Mouse (Mus musculus) CH12.LX (cell line): ENCODE data around the gene Tmem214. TPM values are rescaled to one million over a fixed set of nuclear protein-coding genes. Genes with fewer than 3 reads are reported as not detected.

Source experiments
- DNase-seq: peaks from one replicate; pipeline ENCODE4 v3.0.0-alpha.2; 2013; ENCODE audit errors: extremely low read depth
- H3K27ac ChIP-seq: 2 replicates; pipeline ENCODE4 v1.5.1; 2012; ENCODE audit warnings: low read depth, mild to moderate bottlenecking, control low read depth, moderate library complexity; ENCODE audit not compliant: insufficient read depth
- H3K27me3 ChIP-seq: replicated peaks from 2 replicates; pipeline ENCODE3; 2012; ENCODE audit warnings: inconsistent platforms
- H3K36me3 ChIP-seq, 2 experiments: replicated peaks in 1 of 2; 2 replicates each; pipeline versions ENCODE3 to v1.6.1; 2012; ENCODE audit warnings: inconsistent platforms in 1 of 2, low read length in 1 of 2, mild to moderate bottlenecking in 1 of 2, mixed read lengths in 1 of 2, moderate library complexity in 1 of 2; ENCODE audit not compliant: control insufficient read depth in 1 of 2, insufficient read depth in 1 of 2
- H3K4me1 ChIP-seq, 2 experiments: 2 replicates each; pipeline ENCODE4 v1.6.1; 2012; ENCODE audit warnings: inconsistent platforms in 1 of 2, moderate library complexity in 1 of 2; ENCODE audit not compliant: insufficient read depth in 2 of 2, control insufficient read depth in 1 of 2
- H3K4me2 ChIP-seq: 2 replicates; pipeline ENCODE4 v1.6.1; 2012; ENCODE audit warnings: low read depth, mild to moderate bottlenecking, control low read depth; ENCODE audit not compliant: poor library complexity, insufficient read depth, severe bottlenecking
- H3K4me3 ChIP-seq, 3 experiments: fragments of 150-350 bp in 1 of 3; sonication (generic) in 1 of 3; replicated peaks in 1 of 3; 2 replicates each; pipeline versions ENCODE3 to v1.5.1; 2011 to 2012; ENCODE audit warnings: low read depth in 2 of 3, low read length in 2 of 3, mild to moderate bottlenecking in 2 of 3, moderate library complexity in 2 of 3, control low read depth in 1 of 3, improper control_type of control experiment in 1 of 3, inconsistent platforms in 1 of 3, mixed read lengths in 1 of 3; ENCODE audit not compliant: poor library complexity in 1 of 3
- H3K79me2 ChIP-seq: replicated peaks from 2 replicates; pipeline ENCODE4 v1.6.1; 2012; ENCODE audit warnings: mild to moderate bottlenecking, moderate library complexity; ENCODE audit not compliant: control insufficient read depth, poor library complexity, insufficient read depth, severe bottlenecking; ENCODE audit errors: extremely low read depth
- H3K9ac ChIP-seq: 2 replicates; pipeline ENCODE4 v1.6.1; 2012; ENCODE audit warnings: low read depth, mild to moderate bottlenecking, control low read depth, moderate library complexity; ENCODE audit not compliant: insufficient read depth
- H3K9me3 ChIP-seq: replicated peaks from 2 replicates; pipeline ENCODE3; 2012; ENCODE audit warnings: low read length, inconsistent platforms, mixed read lengths
- BHLHE40 ChIP-seq: IDR thresholded peaks from 2 replicates; pipeline ENCODE4 v1.6.1; 2011; ENCODE audit warnings: mild to moderate bottlenecking, low read depth, low read length, improper control_type of control experiment
- CHD1 ChIP-seq: IDR thresholded peaks from 2 replicates; pipeline ENCODE4 v1.6.1; 2012; ENCODE audit warnings: low read depth, low read length, improper control_type of control experiment, inconsistent platforms
- CTCF ChIP-seq, 2 experiments: IDR thresholded peaks in 1 of 2; conservative IDR thresholded peaks in 1 of 2; 2 replicates each; pipeline ENCODE4 v1.5.1; 2011 to 2012; ENCODE audit warnings: low read depth in 2 of 2, low read length in 2 of 2, improper control_type of control experiment in 1 of 2, inconsistent platforms in 1 of 2, mild to moderate bottlenecking in 1 of 2, moderate library complexity in 1 of 2
- ELF1 ChIP-seq: IDR thresholded peaks from 2 replicates; pipeline ENCODE4 v1.6.1; 2014; ENCODE audit warnings: low read depth, mild to moderate bottlenecking, inconsistent platforms, low read length, improper control_type of control experiment
- EP300 ChIP-seq: IDR thresholded peaks from 2 replicates; pipeline ENCODE4 v1.6.1; 2011; ENCODE audit warnings: low read length, improper control_type of control experiment
- ETS1 ChIP-seq: conservative IDR thresholded peaks from 2 replicates; pipeline ENCODE4 v1.6.1; 2012; ENCODE audit warnings: low read depth, mild to moderate bottlenecking, inconsistent platforms, low read length, improper control_type of control experiment, moderate library complexity
- IRF4 ChIP-seq: IDR thresholded peaks from 2 replicates; pipeline ENCODE4 v1.6.1; 2014; ENCODE audit warnings: low read depth, mild to moderate bottlenecking, inconsistent platforms, low read length, improper control_type of control experiment
- JUN ChIP-seq: IDR thresholded peaks from 2 replicates; pipeline ENCODE4 v1.6.1; 2011; ENCODE audit warnings: low read depth, mild to moderate bottlenecking, low read length, improper control_type of control experiment, moderate library complexity; ENCODE audit not compliant: insufficient read depth
- JUND ChIP-seq: conservative IDR thresholded peaks from 2 replicates; pipeline ENCODE4 v1.6.1; 2011; ENCODE audit warnings: low read depth, low read length, improper control_type of control experiment
- KAT2A ChIP-seq: IDR thresholded peaks from 2 replicates; pipeline ENCODE4 v1.6.1; 2012; ENCODE audit warnings: low read length, improper control_type of control experiment, inconsistent platforms; ENCODE audit not compliant: insufficient replicate concordance
- MAFK ChIP-seq: IDR thresholded peaks from 2 replicates; pipeline ENCODE4 v1.6.1; 2011; ENCODE audit warnings: low read length, improper control_type of control experiment; ENCODE audit not compliant: insufficient replicate concordance
- MAX ChIP-seq: IDR thresholded peaks from 2 replicates; pipeline ENCODE4 v1.6.1; 2011; ENCODE audit warnings: low read length, improper control_type of control experiment
- MAZ ChIP-seq: IDR thresholded peaks from 2 replicates; pipeline ENCODE4 v1.6.1; 2012; ENCODE audit warnings: low read depth, mild to moderate bottlenecking, inconsistent platforms, low read length, improper control_type of control experiment, moderate library complexity
- MEF2A ChIP-seq: IDR thresholded peaks from 2 replicates; pipeline ENCODE4 v1.6.1; 2014; ENCODE audit warnings: low read depth, mild to moderate bottlenecking, inconsistent platforms, low read length, improper control_type of control experiment, borderline replicate concordance
- MYC ChIP-seq: IDR thresholded peaks from 2 replicates; pipeline ENCODE4 v1.6.1; 2011; ENCODE audit warnings: low read depth, mild to moderate bottlenecking, improper control_type of control experiment, low read length
- NELFE ChIP-seq: IDR thresholded peaks from 2 replicates; pipeline ENCODE4 v1.6.1; 2011; ENCODE audit warnings: low read depth, low read length, improper control_type of control experiment
- NRF1 ChIP-seq: IDR thresholded peaks from 2 replicates; pipeline ENCODE4 v1.6.1; 2014; ENCODE audit warnings: low read depth, mild to moderate bottlenecking, inconsistent platforms, low read length, improper control_type of control experiment, moderate library complexity
- PAX5 ChIP-seq: IDR thresholded peaks from 2 replicates; pipeline ENCODE4 v1.6.1; 2012; ENCODE audit warnings: low read length, inconsistent platforms, mixed read lengths
- POLR2A ChIP-seq: IDR thresholded peaks from 2 replicates; pipeline ENCODE4 v1.6.1; 2011; ENCODE audit warnings: low read depth, mild to moderate bottlenecking, improper control_type of control experiment, low read length
- POLR2AphosphoS2 ChIP-seq: IDR thresholded peaks from 2 replicates; pipeline ENCODE4 v1.6.1; 2011; ENCODE audit warnings: low read depth, low read length, improper control_type of control experiment
- RAD21 ChIP-seq: IDR thresholded peaks from 2 replicates; pipeline ENCODE4 v1.6.1; 2011; ENCODE audit warnings: low read depth, mild to moderate bottlenecking, low read length, improper control_type of control experiment, moderate library complexity
- RCOR1 ChIP-seq: conservative IDR thresholded peaks from 2 replicates; pipeline ENCODE4 v1.6.1; 2012; ENCODE audit warnings: low read depth, mild to moderate bottlenecking, inconsistent platforms, low read length, improper control_type of control experiment
- SIN3A ChIP-seq: IDR thresholded peaks from 2 replicates; pipeline ENCODE4 v1.6.1; 2012; ENCODE audit warnings: low read length, improper control_type of control experiment, inconsistent platforms
- SMC3 ChIP-seq: IDR thresholded peaks from 2 replicates; pipeline ENCODE4 v1.6.1; 2011; ENCODE audit warnings: low read depth, low read length, improper control_type of control experiment
- TCF12 ChIP-seq: IDR thresholded peaks from 2 replicates; pipeline ENCODE4 v1.6.1; 2014; ENCODE audit warnings: low read depth, mild to moderate bottlenecking, inconsistent platforms, low read length, improper control_type of control experiment
- USF2 ChIP-seq: conservative IDR thresholded peaks from 2 replicates; pipeline ENCODE4 v1.6.1; 2011; ENCODE audit warnings: low read depth, low read length, improper control_type of control experiment
- ZC3H11A ChIP-seq: IDR thresholded peaks from 2 replicates; pipeline ENCODE4 v1.6.1; 2012; ENCODE audit warnings: low read depth, mild to moderate bottlenecking, inconsistent platforms, low read length, improper control_type of control experiment
- ZKSCAN1 ChIP-seq: IDR thresholded peaks from 2 replicates; pipeline ENCODE4 v1.6.1; 2012; ENCODE audit warnings: low read depth, inconsistent platforms, low read length, improper control_type of control experiment, borderline replicate concordance
- ZMIZ1 ChIP-seq: IDR thresholded peaks from 2 replicates; pipeline ENCODE4 v1.6.1; 2012; ENCODE audit warnings: low read depth, mild to moderate bottlenecking, inconsistent platforms, low read length, improper control_type of control experiment
- ZNF384 ChIP-seq: IDR thresholded peaks from 2 replicates; pipeline ENCODE4 v1.6.1; 2012; ENCODE audit warnings: low read depth, low read length, improper control_type of control experiment, inconsistent platforms
- dilution Hi-C: fragments of 300-500 bp; cut with MboI; formaldehyde crosslinking; loops from 2 replicates; pipeline ENCODE4 v1.14.3; 2020; ENCODE audit warnings: low sequenced_read_pairs; ENCODE audit not compliant: extremely low pct_unique_long_range_greater_than_20kb, extremely low pct_ligation_motif_present
- in situ Hi-C: fragments of 300-500 bp; cut with MboI; formaldehyde crosslinking; loops from 3 replicates; pipeline ENCODE4 v1.14.3; 2019; ENCODE audit warnings: low sequenced_read_pairs, low pct_ligation_motif_present, low pct_unique_long_range_greater_than_20kb, mixed read lengths
- polyA plus RNA-seq: library from polyadenylated mRNA; unstranded; fragments of >175 nt; gene quantifications from 2 replicates; pipeline ENCODE4 v1.2.1, GENCODE M21; 2012; ENCODE audit warnings: low read depth; ENCODE audit not compliant: insufficient read length
- total RNA-seq, 2 experiments: library from RNA; depleted of rRNA; stranded (reverse); fragments of 300-350 nt in 1 of 2; fragments of >200 nt in 1 of 2; gene quantifications; 2 replicates each; pipeline ENCODE4 v1.2.3; 2012 to 2014

Tmem214 gene
- total and polyA plus RNA-seq, 3 experiments, result 28.3 to 35.3 (median 31.9) TPM

- TF ChIP-seq KAT2A (no peak), CTCF (conservative IDR thresholded peaks at IDR 0.05 in 1 of 2, IDR thresholded peaks at IDR 0.05 in 1 of 2; ENCODE audit: low read depth in 2 of 2, low read length in 2 of 2) (peak in 1 of 2 experiments; percentile 62; a peak in 2 of 4 replicates), MAFK (no peak), MAZ (peak; percentile 31; the same call in 1 of the 2 replicates), MAX (no peak), ZC3H11A (no peak), SIN3A (no peak), RCOR1 (no peak), RAD21 (peak; percentile 56), EP300 (no peak), NRF1 (no peak), NELFE (no peak), SMC3 (peak; percentile 42; the same call in 1 of the 2 replicates), JUN (no peak), ZMIZ1 (no peak), ETS1 (no peak), JUND (no peak), ZNF384 (no peak), TCF12 (no peak; the same call in 1 of the 2 replicates)
Measured at GRCm38 (mm10) chr5:30863852-30864251, 4.0 kb upstream of the Tmem214 start (continued).

- H3K9me3 ChIP-seq, result no peaks in the 10 kb centered on the region
- no peak overlapping the region for H3K4me2 ChIP-seq
- H3K36me3 ChIP-seq, result peaks cover 0 to 3% of the 10 kb centered on the region in 2 experiments
- peaks cover 2% of the 10 kb centered on the region for H3K27me3 ChIP-seq
- H3K4me3 ChIP-seq, result no peak overlapping the region
- in situ Hi-C loops (no loop called here), dilution Hi-C loops (no loop called here)
- no peak for TF ChIP-seq ZMIZ1
- TF ChIP-seq JUND, result no peak
- no peaks in the 10 kb centered on the region for H3K79me2 ChIP-seq
- H3K4me1 ChIP-seq, result peaks cover 21 to 44% of the 10 kb centered on the region in 2 experiments
- no peak overlapping the region for H3K27ac ChIP-seq
- H3K9ac ChIP-seq, result no peak overlapping the region
- DNase-seq, result no peak
Measured at GRCm38 (mm10) chr5:30864322-30864721, 3.5 kb upstream of the Tmem214 start.

- H3K4me1 ChIP-seq, result peaks cover 21 to 54% of the 10 kb centered on the region in 2 experiments
- no peak overlapping the region for H3K27ac ChIP-seq
- no peak overlapping the region for H3K4me2 ChIP-seq
- H3K4me3 ChIP-seq, result no peak overlapping the region
- DNase-seq, result peak; percentile 64
- in situ Hi-C loops (no loop called here), dilution Hi-C loops (no loop called here)
- peaks cover 9 to 15% of the 10 kb centered on the region in 2 experiments for H3K36me3 ChIP-seq
- H3K9ac ChIP-seq, result no peak overlapping the region
- peaks cover 9% of the 10 kb centered on the region for H3K79me2 ChIP-seq
- no peaks in the 10 kb centered on the region for H3K9me3 ChIP-seq
- no peaks in the 10 kb centered on the region for H3K27me3 ChIP-seq
- peak; percentile 82 for TF ChIP-seq SIN3A
- TF ChIP-seq SMC3, result no peak
- TF ChIP-seq CHD1, result no peak
- TF ChIP-seq MAX, result peak; percentile 63
- peak; percentile 79 for TF ChIP-seq EP300
- TF ChIP-seq MAFK, result no peak
- TF ChIP-seq MYC, result peak; percentile 75; the same call in 1 of the 2 replicates
- no peak; the same call in 1 of the 2 replicates for TF ChIP-seq NELFE
- TF ChIP-seq MEF2A, result no peak
- no peak for TF ChIP-seq POLR2A
- peak; percentile 86 for TF ChIP-seq TCF12
- 0 out of 2 replicates have a peak, but pooled peaks have one; percentile 25 for TF ChIP-seq MAZ
- peak; percentile 68 for TF ChIP-seq IRF4
- TF ChIP-seq BHLHE40, result peak; percentile 99
- TF ChIP-seq POLR2AphosphoS2, result no peak
- TF ChIP-seq PAX5, result no peak
- peak; percentile 99 for TF ChIP-seq ETS1
- peak; percentile 50; the same call in 1 of the 2 replicates for TF ChIP-seq ELF1
- TF ChIP-seq ZMIZ1, result no peak
- TF ChIP-seq ZKSCAN1, result no peak
- TF ChIP-seq USF2, result no peak
Measured at GRCm38 (mm10) chr5:30866871-30867270, 941 bp upstream of the Tmem214 start.
